Mouse (Mus musculus): ENCODE measurements around the gene Rmi1. TPM values are rescaled to one million over a fixed set of nuclear protein-coding genes. Genes with fewer than 3 reads are reported as not detected.
A peak's percentile ranks its signal among the peaks of the same experiment; 100 is the strongest.

Rmi1 gene
- polyA plus RNA-seq, 1 experiment from 2014 or later, result 29.8 TPM

MicroRNA genes within 50 kb of the gene (microRNA counts, 519-probe panel; counts per million panel counts)
- 2,649 counts per million, percentile 61 among the panel's probes with 10 or more counts for microRNA mmu-miR-7a

Small RNA genes lying within 50 kb of the gene (microRNA-seq; reads per million reads assigned to microRNA genes)
- 192 reads per million, percentile 59 among the genes with 10 or more reads in this experiment for gene Mir7-1

Other genes starting within 250 kb of the Rmi1 start
- gene Idnk, start 244.6 kb upstream of the Rmi1 start, polyA plus RNA-seq (2014; fragmentation: Nextera tagmentation; extraction: Ambion mirVana), result 46.3 and 54.4 TPM in 2 replicates
- 160 and 170 TPM in 2 replicates for gene Ubqln1, start 186.6 kb upstream of the Rmi1 start, polyA plus RNA-seq (2014; fragmentation: Nextera tagmentation; extraction: Ambion mirVana)
- 40.4 and 44.9 TPM in 2 replicates for gene Gkap1, start 126.5 kb upstream of the Rmi1 start, polyA plus RNA-seq (2014; fragmentation: Nextera tagmentation; extraction: Ambion mirVana)
- 1.0 and 1.7 TPM in 2 replicates for gene Kif27, start 43.1 kb upstream of the Rmi1 start, polyA plus RNA-seq (2014; fragmentation: Nextera tagmentation; extraction: Ambion mirVana)
- 31.2 and 32.2 TPM in 2 replicates for gene 2210016F16Rik, start 17.0 kb upstream of the Rmi1 start, polyA plus RNA-seq (2014; fragmentation: Nextera tagmentation; extraction: Ambion mirVana)
- gene Hnrnpk, start 1.1 kb downstream of the Rmi1 start, polyA plus RNA-seq (2014; fragmentation: Nextera tagmentation; extraction: Ambion mirVana), result 2,400 and 2,440 TPM in 2 replicates
- gene Slc28a3, start 208.6 kb downstream of the Rmi1 start, polyA plus RNA-seq (2014; fragmentation: Nextera tagmentation; extraction: Ambion mirVana), result not detected in 2 replicates

All from neural tube, embryonic 11.5 days (tissue).